Mouse (Mus musculus) forebrain, embryonic 14.5 days (tissue): ENCODE data around the gene Taf5. TPM values are rescaled to one million over a fixed set of nuclear protein-coding genes. Genes with fewer than 3 reads are reported as not detected.

ENCODE experiments used
- ATAC-seq: fragments of 200-750 bp; cut with Nextera tagmentation; 2 replicates; pipeline ENCODE4 v1.8.0; 2017; ENCODE audit warnings: mild to moderate bottlenecking, moderate library complexity
- DNase-seq: peaks from one replicate; pipeline ENCODE4 v3.0.0-alpha.2; 2015; ENCODE audit warnings: low spot score
- H3K27ac ChIP-seq: fragments of 300-500 bp; sonication (generic); 2 replicates; pipeline ENCODE4 v1.5.1; 2014; ENCODE audit warnings: low read depth, mild to moderate bottlenecking, control low read depth, low read length, moderate library complexity
- H3K27me3 ChIP-seq: fragments of 300-500 bp; sonication (generic); replicated peaks from 2 replicates; pipeline ENCODE4 v1.6.1; 2014; ENCODE audit warnings: low read length, control low read depth, mixed read lengths; ENCODE audit not compliant: control insufficient read depth, insufficient read depth
- H3K36me3 ChIP-seq: fragments of 300-500 bp; sonication (generic); 2 replicates; pipeline ENCODE4 v1.6.1; 2014; ENCODE audit warnings: low read length, control low read depth; ENCODE audit not compliant: control insufficient read depth, insufficient read depth
- H3K4me1 ChIP-seq: fragments of 300-500 bp; sonication (generic); 2 replicates; pipeline ENCODE4 v1.6.1; 2014; ENCODE audit warnings: antibody characterized with exemption, low read length, control low read depth; ENCODE audit not compliant: control insufficient read depth, insufficient read depth
- H3K4me2 ChIP-seq: fragments of 300-500 bp; sonication (generic); 2 replicates; pipeline ENCODE4 v1.6.1; 2014; ENCODE audit warnings: mild to moderate bottlenecking, control low read depth, low read length
- H3K4me3 ChIP-seq: fragments of 300-500 bp; sonication (generic); 2 replicates; pipeline ENCODE4 v1.5.1; 2014; ENCODE audit warnings: low read depth, low read length, control low read depth
- H3K9ac ChIP-seq: fragments of 300-500 bp; sonication (generic); 2 replicates; pipeline ENCODE4 v1.6.1; 2014; ENCODE audit warnings: mild to moderate bottlenecking, low read length, control low read depth, moderate library complexity
- H3K9me3 ChIP-seq: fragments of 300-500 bp; sonication (generic); replicated peaks from 2 replicates; pipeline ENCODE4 v1.6.1; 2016; ENCODE audit warnings: low read length, control low read depth, mixed read lengths; ENCODE audit not compliant: control insufficient read depth
- WGBS: fragments of 180-500 bp; shearing (Covaris S2); extraction: QIAGEN DNeasy Blood & Tissue Kit; methylation state at CpG from one replicate; pipeline ENCODE4 v1.1.7; 2014; 5-methylcytosine and 5-hydroxymethylcytosine counted together
- polyA plus RNA-seq: library from polyadenylated mRNA; unstranded; fragments of >200 nt; fragmentation: Nextera tagmentation; extraction: Ambion mirVana; gene quantifications from 2 replicates; pipeline ENCODE4 v1.2.1, GENCODE M21; 2014

The Taf5 gene
- polyA plus RNA-seq, 1 experiment from 2014 or later = 10.2 TPM

DNA sequence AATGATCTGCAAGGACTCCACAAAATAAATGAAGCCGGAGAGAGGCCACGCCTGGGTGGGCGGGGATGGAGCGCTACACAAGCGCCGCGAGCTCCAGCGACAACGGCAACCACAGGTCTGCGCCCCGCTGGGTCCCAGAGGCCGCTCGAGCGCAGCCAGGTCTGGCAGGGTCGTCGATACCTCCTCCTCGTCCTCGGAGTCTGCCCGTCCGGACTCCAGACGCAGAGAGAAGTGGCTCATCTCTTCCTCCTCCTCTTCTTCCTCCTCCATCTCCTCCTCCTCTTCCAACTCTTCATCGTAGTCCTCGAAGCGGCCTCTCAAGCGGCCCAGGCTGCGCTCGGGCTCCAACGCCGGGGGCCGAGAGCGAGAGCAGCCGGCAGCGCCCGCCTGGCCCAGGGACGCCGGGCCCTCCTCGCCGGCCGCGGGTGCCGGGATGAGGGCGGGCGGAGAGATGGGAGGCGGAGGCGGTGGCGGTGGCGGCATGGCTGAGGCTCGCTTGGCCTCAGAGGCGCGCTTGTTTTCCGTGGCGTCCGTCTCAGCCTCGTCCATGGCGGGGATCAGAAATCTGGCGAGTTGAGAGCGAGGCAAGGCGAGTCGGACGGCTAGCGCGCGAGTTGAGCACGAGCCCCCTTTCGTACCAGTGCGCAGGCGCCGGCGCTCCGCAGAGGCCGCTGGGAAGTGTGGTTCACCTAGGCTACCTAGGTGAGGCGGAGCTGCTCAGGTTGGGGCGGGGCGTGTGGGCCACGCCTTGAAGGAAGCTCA is 17.1 kb upstream of the Taf5 start, which contains the start of gene Pcgf6:
Gene Pcgf6 (minus strand): TSS at position 636 of the 762 bp plus-strand sequence.
- Histone ChIP-seq H3K27me3 (no peaks in the 10 kb centered on the region), H3K9me3 (no peaks in the 10 kb centered on the region), H3K4me1 (peaks cover 11% of the 10 kb centered on the region), H3K4me3 (peak within 1 kb of the TSS; percentile 82), H3K27ac (peak within 1 kb of the TSS; percentile 94), H3K4me2 (peak within 1 kb of the TSS; percentile 71), H3K36me3 (peaks cover 25% of the 10 kb centered on the region), H3K9ac (peak within 1 kb of the TSS; percentile 85)
- peak; percentile 95 for ATAC-seq
- peak; percentile 90 for DNase-seq
- under 1% methylated on average over 74 of the region's 75 CpGs for WGBS

DNA sequence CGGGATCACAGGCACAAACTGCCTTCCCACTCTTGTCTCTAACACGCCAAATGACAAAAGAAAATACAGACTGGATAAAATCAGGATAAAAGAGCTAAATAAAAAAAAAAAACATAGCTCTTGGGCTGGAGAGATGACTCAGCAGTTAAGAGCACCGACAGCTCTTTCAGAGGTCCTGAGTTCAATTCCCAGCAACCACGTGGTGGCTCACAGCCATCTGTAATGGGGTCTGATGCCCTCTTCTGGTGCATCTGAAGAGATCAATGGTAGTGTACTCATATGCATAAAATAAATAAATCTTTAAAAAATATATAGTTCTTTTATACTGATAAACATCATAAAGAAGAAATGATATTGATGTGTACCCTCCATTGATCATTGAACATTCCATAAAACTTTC is 14.6 kb upstream of the Taf5 start:
- H3K27ac ChIP-seq = no peak overlapping the region
- ATAC-seq = no peak
- WGBS = 82% methylated on average over 4 of the region's 4 CpGs

DNA sequence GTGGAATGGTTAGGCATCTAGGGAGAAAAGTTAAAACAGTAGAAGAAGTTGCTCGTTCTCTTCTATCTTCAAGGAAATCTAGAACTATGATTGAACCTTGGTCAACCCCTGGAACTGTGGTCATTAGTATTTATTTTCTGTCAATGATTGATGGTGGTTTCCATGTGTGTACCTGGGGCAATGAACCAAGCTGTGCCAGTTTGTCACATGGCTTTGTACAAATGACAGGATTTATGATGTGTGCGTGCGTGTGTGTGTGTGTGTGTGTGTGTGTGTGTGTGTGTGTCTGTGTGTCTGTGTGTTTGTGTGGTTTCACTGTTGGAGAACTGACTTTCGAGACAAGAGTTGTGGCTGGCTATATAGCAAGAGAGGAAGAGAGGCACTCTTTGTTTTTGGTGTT is 14.1 kb upstream of the Taf5 start:
- Histone ChIP-seq H3K4me1 (peaks cover 11% of the 10 kb centered on the region), H3K9ac (no peak overlapping the region), H3K9me3 (no peaks in the 10 kb centered on the region), H3K4me2 (no peak overlapping the region), H3K4me3 (no peak overlapping the region), H3K36me3 (peaks cover under 1% of the 10 kb centered on the region; the same call in 1 of the 2 replicates), H3K27me3 (no peaks in the 10 kb centered on the region), H3K27ac (no peak overlapping the region)
- ATAC-seq (no peak), DNase-seq (no peak)
- WGBS = 87% methylated on average over 4 of the region's 4 CpGs

More for the DNA sequence above, 14.6 kb upstream of the Taf5 start:
- H3K9me3 ChIP-seq = no peaks in the 10 kb centered on the region
- no peak overlapping the region for H3K4me3 ChIP-seq
- no peak for DNase-seq
- peaks cover 11% of the 10 kb centered on the region for H3K4me1 ChIP-seq
- H3K4me2 ChIP-seq = no peak overlapping the region
- no peak overlapping the region for H3K9ac ChIP-seq
- peaks cover 4% of the 10 kb centered on the region; the same call in 1 of the 2 replicates for H3K36me3 ChIP-seq
- no peaks in the 10 kb centered on the region for H3K27me3 ChIP-seq

DNA sequence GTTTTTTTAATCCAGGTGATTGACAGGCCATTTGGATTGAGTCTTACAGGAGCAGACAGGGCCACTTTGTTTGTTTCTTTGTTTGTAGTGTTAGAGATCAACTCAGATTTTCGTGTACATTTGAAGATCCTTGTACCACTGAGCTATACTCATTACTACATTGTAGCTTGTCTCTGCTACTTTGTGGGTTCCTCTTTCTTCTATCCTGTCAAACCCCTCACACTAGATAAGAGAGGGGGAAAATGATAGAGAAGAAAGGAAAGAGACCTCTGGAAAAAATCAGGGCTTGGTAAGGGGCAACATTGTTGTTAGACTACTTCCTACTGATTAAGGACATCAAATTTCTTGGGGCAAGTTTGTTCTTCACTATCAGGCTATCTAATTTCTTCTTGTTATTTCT is 9.9 kb upstream of the Taf5 start:
- ATAC-seq (no peak), DNase-seq (no peak)
- 68% methylated on average over 1 of the region's 1 CpGs for WGBS
- Histone ChIP-seq H3K4me1 (no peaks in the 10 kb centered on the region), H3K4me3 (no peak overlapping the region), H3K36me3 (no peaks in the 10 kb centered on the region), H3K4me2 (no peak overlapping the region), H3K9ac (no peak overlapping the region), H3K27me3 (no peaks in the 10 kb centered on the region), H3K9me3 (no peaks in the 10 kb centered on the region), H3K27ac (no peak overlapping the region)

DNA sequence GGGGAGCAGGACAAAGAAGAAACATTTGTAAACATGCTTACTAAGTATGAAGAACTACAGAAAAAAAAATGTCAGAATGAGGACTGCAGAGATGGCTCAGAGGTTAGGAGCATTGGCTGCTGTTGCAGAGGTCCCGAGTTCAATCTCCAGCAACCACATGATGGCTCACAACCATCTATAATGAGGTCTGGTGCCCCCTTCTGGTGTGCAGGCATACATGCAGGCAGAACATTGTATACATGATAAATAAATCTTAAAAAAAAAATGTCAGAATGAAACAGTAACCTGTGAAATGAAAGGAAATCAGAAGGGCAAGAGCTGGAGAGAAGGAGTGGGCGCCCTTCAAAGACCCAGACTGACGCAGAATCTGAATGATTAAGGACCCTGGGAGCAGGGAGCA is 1.7 kb upstream of the Taf5 start:
- Histone ChIP-seq H3K27me3 (no peaks in the 10 kb centered on the region; the same call in 1 of the 2 replicates), H3K9ac (no peak overlapping the region), H3K27ac (no peak overlapping the region), H3K4me2 (no peak overlapping the region), H3K4me3 (no peak overlapping the region), H3K9me3 (no peaks in the 10 kb centered on the region), H3K36me3 (peaks cover 3% of the 10 kb centered on the region), H3K4me1 (peaks cover 7% of the 10 kb centered on the region; the same call in 1 of the 2 replicates)
- WGBS = 93% methylated on average over 3 of the region's 3 CpGs
- ATAC-seq (no peak), DNase-seq (no peak)

DNA sequence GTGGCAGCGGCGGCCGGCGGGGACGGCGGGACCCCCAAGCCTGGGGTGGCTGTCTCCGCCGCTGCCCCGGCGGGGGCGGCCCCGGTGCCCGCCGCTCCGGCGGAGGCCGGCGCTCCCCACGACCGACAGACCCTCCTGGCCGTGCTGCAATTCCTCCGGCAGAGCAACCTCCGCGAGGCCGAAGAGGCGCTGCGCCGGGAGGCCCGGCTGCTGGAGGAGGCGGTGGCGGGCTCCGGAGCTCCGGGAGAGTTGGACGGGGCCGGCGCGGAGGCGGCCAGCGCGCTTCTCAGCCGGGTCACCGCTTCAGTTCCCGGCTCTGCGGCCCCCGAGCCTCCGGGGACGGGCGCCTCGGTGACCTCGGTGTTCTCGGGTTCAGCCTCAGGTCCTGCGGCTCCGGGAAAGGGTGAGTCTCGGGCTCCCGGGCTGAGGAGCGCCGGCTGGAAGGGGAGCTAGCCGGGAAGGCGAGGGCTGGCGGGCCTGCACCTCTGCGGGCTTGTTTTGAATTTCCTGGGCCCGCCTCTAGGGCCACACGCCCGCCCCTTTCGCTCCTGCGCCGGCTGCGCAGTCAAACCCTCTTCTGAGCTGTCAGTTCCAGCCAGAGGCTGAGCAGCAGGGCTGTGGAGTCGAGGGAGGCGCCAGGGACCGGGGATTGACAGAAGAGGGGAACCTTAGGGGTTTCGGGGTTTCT is 522 bp downstream of the Taf5 start:
- Histone ChIP-seq H3K4me3 (peak overlapping the region; percentile 99), H3K9me3 (no peaks in the 10 kb centered on the region), H3K4me2 (peak overlapping the region; percentile 79), H3K27me3 (no peaks in the 10 kb centered on the region; the same call in 1 of the 2 replicates), H3K9ac (peak overlapping the region; percentile 91), H3K36me3 (peaks cover 21% of the 10 kb centered on the region), H3K4me1 (peaks cover 7% of the 10 kb centered on the region; the same call in 1 of the 2 replicates), H3K27ac (peak overlapping the region; percentile 93)
- 0% methylated on average over 71 of the region's 72 CpGs for WGBS
- DNase-seq (peak; percentile 89), ATAC-seq (peak; percentile 93)

DNA sequence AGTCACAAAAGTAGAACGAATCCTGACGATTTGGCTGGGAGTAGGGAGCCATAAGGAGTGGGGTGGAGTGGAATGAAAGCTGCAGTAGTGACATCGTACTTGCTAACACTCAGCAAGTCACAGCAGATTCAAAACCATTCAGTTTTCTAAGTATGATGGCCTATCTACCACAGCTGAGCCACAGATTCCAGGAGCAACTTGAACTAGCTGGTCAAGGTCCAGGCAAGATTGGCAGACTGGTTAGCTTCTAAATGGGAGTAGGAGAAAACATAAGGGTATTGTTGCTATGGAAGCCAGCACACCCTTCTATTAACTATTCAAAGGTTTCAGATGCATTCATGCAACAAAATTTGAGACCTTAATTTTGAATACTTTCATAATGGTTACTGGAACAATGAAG is 20.7 kb downstream of the Taf5 start:
- no peak overlapping the region for H3K4me2 ChIP-seq
- no peak overlapping the region for H3K27ac ChIP-seq
- H3K9ac ChIP-seq = no peak overlapping the region
- DNase-seq (no peak), ATAC-seq (no peak)
- H3K27me3 ChIP-seq = no peaks in the 10 kb centered on the region
- 84% methylated on average over 3 of the region's 3 CpGs for WGBS
- H3K36me3 ChIP-seq = peaks cover 38% of the 10 kb centered on the region
- H3K4me1 ChIP-seq = peaks cover 13% of the 10 kb centered on the region
- H3K9me3 ChIP-seq = no peaks in the 10 kb centered on the region
- H3K4me3 ChIP-seq = no peak overlapping the region

DNA sequence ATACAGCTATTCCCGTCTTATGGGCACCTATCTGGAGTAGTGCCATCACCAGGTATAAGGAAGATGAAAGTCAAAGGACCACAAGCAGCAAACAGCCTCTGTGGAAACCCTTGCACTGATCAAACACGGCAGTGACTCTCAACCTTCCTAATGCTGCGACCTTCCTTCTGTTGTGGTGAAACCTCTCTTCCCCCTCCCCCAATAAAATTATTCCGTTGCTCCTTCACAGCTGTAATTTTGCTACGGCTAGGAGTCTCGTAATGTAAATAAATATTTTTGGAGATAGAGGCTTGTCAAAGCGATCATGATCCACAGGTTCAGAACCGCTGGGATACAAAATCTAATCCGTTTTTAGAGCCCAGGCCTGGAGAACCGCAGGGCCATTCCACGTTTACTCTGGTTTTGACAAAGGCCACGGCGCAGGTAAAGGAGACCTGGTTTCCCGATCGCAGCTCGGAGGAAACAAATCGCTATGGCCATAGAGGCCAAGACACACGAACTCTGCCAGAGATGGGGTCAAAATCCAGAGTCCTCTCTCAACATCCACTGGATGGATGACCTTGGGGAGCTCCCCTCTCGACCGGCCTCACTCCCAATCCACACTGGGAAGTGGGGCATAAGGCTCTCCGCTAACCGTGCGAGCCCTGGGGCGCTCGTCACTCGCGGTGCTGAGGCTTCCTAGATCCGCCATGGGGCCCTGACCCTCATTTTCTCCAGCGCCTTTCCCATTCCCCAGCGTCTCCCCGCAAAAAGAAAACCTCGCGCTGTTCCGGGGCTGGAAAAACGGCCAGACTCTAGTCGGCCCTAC is 22.4 kb downstream of the Taf5 start:
- Histone ChIP-seq H3K4me2 (peak overlapping the region; percentile 72), H3K9me3 (no peaks in the 10 kb centered on the region), H3K4me3 (peak overlapping the region; percentile 75), H3K27me3 (no peaks in the 10 kb centered on the region), H3K36me3 (peaks cover 35% of the 10 kb centered on the region), H3K27ac (peak overlapping the region; percentile 52; the same call in 1 of the 2 replicates), H3K9ac (peak overlapping the region; percentile 83), H3K4me1 (peaks cover 13% of the 10 kb centered on the region)
- DNase-seq (no peak), ATAC-seq (peak; percentile 66)
- WGBS = 2% methylated on average over 36 of the region's 36 CpGs
